Mouse (Mus musculus) ES-Bruce4 (cell line): ENCODE data around the gene Parvg. TPM values are rescaled to one million over a fixed set of nuclear protein-coding genes. Genes with fewer than 3 reads are reported as not detected.

ENCODE experiments used
- H3K27ac ChIP-seq: 2 replicates; pipeline ENCODE4 v1.5.1; 2012; ENCODE audit warnings: low read length, inconsistent platforms; ENCODE audit not compliant: insufficient read depth
- H3K27me3 ChIP-seq: 2 replicates; pipeline ENCODE4 v1.6.1; 2012; ENCODE audit warnings: mild to moderate bottlenecking, low read length, inconsistent platforms; ENCODE audit not compliant: control insufficient read depth, poor library complexity, insufficient read depth, severe bottlenecking
- H3K36me3 ChIP-seq: 2 replicates; pipeline ENCODE4 v1.6.1; 2012; ENCODE audit warnings: inconsistent platforms, mild to moderate bottlenecking, low read length, moderate library complexity; ENCODE audit not compliant: control insufficient read depth, poor library complexity, insufficient read depth, severe bottlenecking
- H3K4me1 ChIP-seq: one replicate; pipeline ENCODE4 v1.8.1; 2011; ENCODE audit warnings: low read length; ENCODE audit not compliant: control insufficient read depth, insufficient read depth
- H3K4me3 ChIP-seq: 2 replicates; pipeline ENCODE4 v1.5.1; 2011; ENCODE audit warnings: low read depth, mild to moderate bottlenecking, low read length
- H3K9ac ChIP-seq: 2 replicates; pipeline ENCODE4 v1.6.1; 2012; ENCODE audit warnings: low read depth, mild to moderate bottlenecking, inconsistent platforms; ENCODE audit not compliant: poor library complexity, severe bottlenecking
- H3K9me3 ChIP-seq: replicated peaks from 2 replicates; pipeline ENCODE4 v1.6.1; 2012; ENCODE audit warnings: mild to moderate bottlenecking, low read length, inconsistent platforms; ENCODE audit not compliant: control insufficient read depth, poor library complexity, insufficient read depth, severe bottlenecking
- CTCF ChIP-seq: IDR thresholded peaks from one replicate; pipeline ENCODE4 v1.8.1; 2011; ENCODE audit warnings: low read depth, low read length
- EP300 ChIP-seq: IDR thresholded peaks from 2 replicates; pipeline ENCODE4 v1.6.1; 2011; ENCODE audit warnings: low read depth, low read length; ENCODE audit not compliant: insufficient read depth
- POLR2A ChIP-seq: IDR thresholded peaks from one replicate; pipeline ENCODE4 v1.8.1; 2011; ENCODE audit warnings: low read length; ENCODE audit not compliant: insufficient read depth
- polyA plus RNA-seq: library from polyadenylated mRNA; stranded (reverse); fragments of >200 nt; gene quantifications from 2 replicates; pipeline ENCODE4 v1.2.4, GENCODE M21; 2011; ENCODE audit warnings: low read depth; ENCODE audit not compliant: missing spikeins, insufficient read depth, insufficient read length

The Parvg gene
- polyA plus RNA-seq, 1 experiment: not detected

DNA sequence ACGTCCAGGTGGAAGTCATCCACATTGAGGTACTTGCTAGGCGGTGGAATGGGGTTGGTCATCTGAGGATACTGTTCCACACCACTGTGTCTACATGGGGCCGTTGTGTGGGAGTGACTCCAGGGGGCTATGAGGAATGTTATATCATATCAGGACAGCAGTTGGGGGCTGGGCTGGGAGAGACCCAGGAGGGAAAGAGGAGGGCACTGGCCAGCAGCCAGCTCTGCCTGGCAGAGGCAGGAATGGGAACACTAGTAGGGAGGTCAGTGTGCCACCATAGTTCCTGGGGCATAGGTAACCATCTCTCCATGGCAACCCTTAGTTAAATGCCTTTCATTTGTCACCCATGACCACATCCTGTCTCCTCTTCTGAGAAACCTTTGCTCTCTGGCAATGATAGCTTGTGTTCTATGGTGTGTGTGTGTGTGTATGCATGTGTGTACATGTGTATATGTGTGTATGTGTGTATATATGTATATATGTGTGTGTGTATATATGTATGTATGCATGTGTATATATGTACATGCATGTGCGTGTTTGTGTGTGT, 7.3 kb downstream of the Parvg start:
- Histone ChIP-seq H3K27ac (no peak overlapping the region), H3K9ac (no peak overlapping the region), H3K27me3 (no peaks in the 10 kb centered on the region), H3K9me3 (no peaks in the 10 kb centered on the region), H3K4me1 (peaks cover under 1% of the 10 kb centered on the region), H3K4me3 (no peak overlapping the region), H3K36me3 (no peaks in the 10 kb centered on the region)
- TF ChIP-seq EP300: no peak
- TF ChIP-seq CTCF: no peak
- TF ChIP-seq POLR2A: no peak

DNA sequence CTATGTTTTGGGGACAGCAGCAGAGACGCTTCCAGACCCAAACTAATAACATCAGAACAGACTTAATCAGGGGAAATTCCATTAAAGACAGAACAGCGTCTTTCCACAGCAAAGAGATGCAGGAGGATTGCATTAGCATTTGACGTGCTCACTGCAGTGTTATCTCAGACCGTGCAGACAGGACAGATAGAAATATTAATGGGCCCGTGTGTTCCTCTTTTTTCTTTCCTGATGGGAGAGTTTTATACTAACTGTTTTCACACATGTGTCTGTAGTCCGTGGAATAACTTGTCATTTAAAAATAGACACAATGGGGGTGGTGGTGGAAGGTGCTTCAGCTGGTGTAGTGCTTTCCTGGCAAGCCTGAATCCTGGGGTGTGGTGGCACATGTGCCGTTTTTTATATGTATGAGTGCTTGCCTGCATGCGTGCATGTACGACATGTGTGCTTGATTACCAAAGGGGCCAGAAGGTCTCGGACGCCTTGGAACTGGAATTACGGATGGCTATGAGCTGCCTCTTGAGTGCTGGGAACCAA, 12.5 kb downstream of the Parvg start:
- H3K27me3 ChIP-seq: no peaks in the 10 kb centered on the region
- H3K9me3 ChIP-seq: no peaks in the 10 kb centered on the region
- no peak overlapping the region for H3K9ac ChIP-seq
- no peak for TF ChIP-seq EP300
- no peaks in the 10 kb centered on the region for H3K36me3 ChIP-seq
- no peak overlapping the region for H3K27ac ChIP-seq
- no peak overlapping the region for H3K4me3 ChIP-seq
- H3K4me1 ChIP-seq: no peaks in the 10 kb centered on the region

DNA sequence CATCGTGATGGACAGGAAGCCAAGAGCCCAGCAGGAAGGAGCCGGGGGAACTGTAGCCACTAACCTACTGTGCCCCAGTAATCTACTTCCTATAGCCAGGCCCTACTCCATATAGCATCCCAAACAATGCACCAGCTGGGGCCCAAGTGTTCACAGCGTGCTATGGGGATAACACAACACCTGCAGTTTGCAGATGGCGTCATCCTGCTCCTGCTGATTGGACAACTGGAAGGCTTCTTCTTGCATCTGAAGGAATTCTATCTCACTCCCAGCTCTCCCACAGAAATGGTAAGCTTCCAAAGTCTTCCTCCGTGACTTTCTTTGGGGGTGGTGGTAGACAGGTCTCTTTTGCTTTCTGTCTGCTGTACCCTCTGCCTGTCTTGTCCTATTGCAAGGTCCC, 13.8 kb downstream of the Parvg start:
- TF ChIP-seq EP300: no peak
- Histone ChIP-seq H3K27ac (no peak overlapping the region), H3K27me3 (no peaks in the 10 kb centered on the region), H3K4me1 (no peaks in the 10 kb centered on the region), H3K4me3 (no peak overlapping the region), H3K9me3 (no peaks in the 10 kb centered on the region), H3K36me3 (no peaks in the 10 kb centered on the region), H3K9ac (no peak overlapping the region)

DNA sequence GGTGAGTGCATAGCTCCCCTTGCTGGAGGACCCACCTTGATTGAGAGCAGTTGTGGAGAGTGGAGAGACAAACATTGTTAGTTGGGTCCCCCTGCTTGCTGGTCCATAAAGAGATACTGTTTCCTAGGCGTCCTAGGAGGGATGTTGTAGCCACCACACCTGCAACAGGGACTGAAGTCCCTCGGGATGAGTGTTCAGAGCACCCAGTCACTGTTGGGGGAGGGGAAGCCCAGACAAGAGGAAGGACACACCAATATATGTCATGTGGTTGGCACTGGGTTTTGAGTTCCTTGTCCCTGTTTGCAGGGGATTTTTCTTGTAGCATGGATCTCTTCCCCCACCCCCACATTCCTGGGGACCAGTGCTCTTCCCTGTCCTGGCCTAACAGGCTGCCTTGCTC, 17.1 kb downstream of the Parvg start:
- no peak overlapping the region for H3K9ac ChIP-seq
- H3K4me3 ChIP-seq: no peak overlapping the region
- no peaks in the 10 kb centered on the region for H3K36me3 ChIP-seq
- no peak overlapping the region for H3K27ac ChIP-seq
- H3K27me3 ChIP-seq: no peaks in the 10 kb centered on the region
- H3K4me1 ChIP-seq: no peaks in the 10 kb centered on the region
- H3K9me3 ChIP-seq: no peaks in the 10 kb centered on the region
- no peak for TF ChIP-seq EP300
- TF ChIP-seq POLR2A: no peak
- TF ChIP-seq CTCF: no peak

DNA sequence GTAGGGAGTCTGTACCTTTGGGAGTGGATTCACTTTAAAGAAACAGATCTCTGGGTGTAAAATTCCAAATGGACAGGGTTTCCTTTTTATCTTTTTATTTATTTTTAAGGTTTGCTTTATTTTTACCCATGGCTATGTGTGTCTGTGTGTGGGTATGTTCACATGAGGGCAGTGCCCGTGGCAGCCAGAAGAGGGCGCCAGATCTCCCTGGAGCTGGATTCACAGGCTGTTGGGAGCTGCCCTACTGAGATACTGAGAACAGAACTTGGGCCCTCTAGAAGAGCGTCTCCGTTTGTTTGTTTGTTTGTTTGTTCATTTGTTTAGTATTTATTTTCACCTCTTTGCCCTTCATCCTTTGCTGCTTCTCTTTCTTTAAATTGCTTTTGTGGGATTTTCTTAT, 24.9 kb downstream of the Parvg start:
- Histone ChIP-seq H3K27me3 (no peaks in the 10 kb centered on the region), H3K4me1 (no peaks in the 10 kb centered on the region)
- TF ChIP-seq CTCF (peak; percentile 60), POLR2A (no peak)

DNA sequence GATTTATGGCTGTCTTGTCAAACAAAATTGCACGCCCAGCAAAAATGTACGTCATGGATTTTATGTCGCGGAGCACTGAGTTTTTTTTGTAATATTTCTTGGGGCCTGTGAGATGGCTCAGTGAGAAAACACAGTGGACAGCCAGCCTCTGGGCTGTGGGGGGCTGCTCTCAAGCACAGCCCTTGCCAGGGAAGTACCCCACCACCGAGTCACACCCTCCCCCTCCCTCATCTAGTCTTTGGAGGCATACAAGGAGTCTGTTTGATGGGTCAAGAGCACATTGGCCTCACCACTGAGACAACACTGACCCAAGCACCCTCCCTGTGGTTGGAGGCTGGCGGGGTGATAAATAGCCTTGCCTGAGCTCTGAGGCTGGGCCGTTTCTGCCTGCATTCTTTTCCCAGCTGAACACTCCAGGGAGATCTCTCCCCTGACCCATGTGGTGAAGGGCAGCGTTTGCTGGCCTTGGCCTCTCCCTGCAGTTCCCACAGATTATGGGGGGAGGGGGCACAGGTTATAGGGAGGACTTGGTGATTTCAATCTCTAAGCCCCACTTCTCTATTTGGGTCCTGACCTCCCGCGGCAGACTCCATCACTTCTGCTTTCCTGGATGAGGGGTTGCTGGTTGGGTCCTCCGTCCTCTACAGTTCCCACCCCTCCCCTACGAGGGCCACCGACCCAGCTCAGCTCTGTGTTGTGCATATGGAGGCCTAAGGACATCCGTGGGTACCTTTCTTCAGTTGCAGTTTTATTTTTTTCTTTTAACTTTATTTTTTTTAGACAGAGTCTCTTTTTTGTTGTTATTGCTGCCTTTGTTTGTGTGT, 26.3 kb downstream of the Parvg start:
- H3K36me3 ChIP-seq: no peaks in the 10 kb centered on the region
- no peaks in the 10 kb centered on the region for H3K27me3 ChIP-seq
- H3K9me3 ChIP-seq: peaks cover 7% of the 10 kb centered on the region
- no peak overlapping the region for H3K4me3 ChIP-seq
- no peak overlapping the region for H3K9ac ChIP-seq
- TF ChIP-seq EP300 (no peak), POLR2A (no peak), CTCF (no peak)
- no peaks in the 10 kb centered on the region for H3K4me1 ChIP-seq
- H3K27ac ChIP-seq: no peak overlapping the region

More for the DNA sequence above, 24.9 kb downstream of the Parvg start:
- Histone ChIP-seq H3K27ac (no peak overlapping the region), H3K4me3 (no peak overlapping the region), H3K36me3 (no peaks in the 10 kb centered on the region), H3K9me3 (peaks cover 7% of the 10 kb centered on the region), H3K9ac (no peak overlapping the region)
